Mouse (Mus musculus) retina, adult 2 months (tissue): ENCODE data around the gene Tmigd3.
"Not testable (repeated sequence)": the region's sequence is repeated elsewhere in the genome, so short reads cannot be mapped to it uniquely, and the experiment has no call there.

Source experiments
- DNase-seq: peaks from one replicate; pipeline ENCODE4 v3.0.0-alpha.2; 2012; ENCODE audit warnings: low read depth, low spot score

Tmigd3 gene

DNA sequence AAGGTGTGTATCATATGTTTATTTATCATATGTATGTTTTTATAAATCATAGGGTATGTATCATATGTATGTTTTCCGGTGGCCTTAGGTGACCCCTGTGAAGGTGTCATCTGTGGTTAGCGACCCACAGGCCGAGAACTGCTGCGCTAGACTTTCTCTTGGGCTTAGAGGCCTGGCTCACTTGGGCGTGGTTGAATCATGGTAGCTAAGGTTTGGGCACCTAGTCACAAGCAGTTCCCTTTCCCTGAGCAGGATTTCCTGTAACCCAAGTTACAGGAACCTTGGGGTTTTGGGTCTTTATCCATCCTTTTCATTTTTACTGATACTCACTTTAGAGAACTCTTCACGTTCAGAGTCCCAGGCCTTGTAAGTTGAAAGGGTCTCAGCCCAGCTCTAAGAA lies 29.6 kb downstream of the Tmigd3 start:
- no peak for DNase-seq

DNA sequence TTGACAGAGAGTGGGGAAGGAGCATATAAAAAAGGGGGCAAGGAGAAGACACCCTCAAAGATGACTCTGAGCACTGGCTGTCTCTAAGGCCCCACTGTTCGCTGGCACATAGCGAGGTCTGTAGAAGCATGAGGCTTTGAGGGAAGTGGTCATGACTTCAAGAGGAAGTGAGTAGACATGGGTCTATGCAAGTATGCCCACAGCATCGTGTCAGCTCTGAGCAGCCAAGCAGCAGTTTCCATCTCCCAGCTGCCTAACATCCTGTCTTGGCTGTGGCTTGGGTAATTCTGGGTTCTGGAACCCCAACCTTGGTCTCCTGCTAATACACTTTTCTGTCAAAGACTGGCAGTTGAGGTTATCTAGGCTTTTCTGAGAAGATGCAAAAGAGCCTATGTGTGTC lies 30.0 kb downstream of the Tmigd3 start:
- no peak for DNase-seq

DNA sequence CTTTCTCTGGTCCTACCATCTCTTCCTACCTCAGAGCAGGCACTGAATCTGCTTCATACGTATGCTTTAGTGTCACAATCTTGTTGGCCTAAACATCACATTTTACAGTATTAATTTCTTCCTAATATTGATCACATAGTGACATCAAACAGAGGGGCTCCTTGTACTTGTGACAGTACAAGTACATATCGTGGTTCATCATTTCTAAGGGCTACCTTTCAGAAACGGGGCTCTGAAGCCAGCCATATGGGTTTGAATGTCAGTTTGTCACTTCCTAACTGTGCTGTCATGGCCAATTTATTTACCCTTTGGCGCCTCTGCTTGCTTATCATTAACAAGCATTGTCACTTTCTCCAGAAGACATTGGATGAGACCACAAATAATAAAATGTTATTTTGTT lies 30.8 kb downstream of the Tmigd3 start:
- DNase-seq: no peak

DNA sequence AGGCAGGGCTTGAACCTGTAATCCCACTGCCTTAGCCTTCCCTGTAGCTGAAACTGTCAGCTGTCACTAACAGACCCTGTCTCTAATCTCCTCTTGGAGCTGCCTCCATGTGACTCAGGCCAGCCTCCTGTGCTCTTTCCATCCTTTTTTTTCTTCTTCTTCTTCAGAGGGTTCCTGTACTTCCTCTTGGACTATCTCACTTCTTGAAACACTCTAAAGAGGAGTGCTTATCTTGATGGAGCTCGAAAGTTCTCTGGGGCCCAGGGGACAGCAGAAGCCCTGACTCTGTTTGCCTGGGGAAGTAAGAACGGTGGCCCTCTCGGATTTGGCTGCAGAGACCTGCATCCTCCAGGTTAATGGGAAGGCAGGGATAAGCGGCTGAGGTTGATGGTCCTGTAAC lies 33.5 kb downstream of the Tmigd3 start:
- no peak for DNase-seq

DNA sequence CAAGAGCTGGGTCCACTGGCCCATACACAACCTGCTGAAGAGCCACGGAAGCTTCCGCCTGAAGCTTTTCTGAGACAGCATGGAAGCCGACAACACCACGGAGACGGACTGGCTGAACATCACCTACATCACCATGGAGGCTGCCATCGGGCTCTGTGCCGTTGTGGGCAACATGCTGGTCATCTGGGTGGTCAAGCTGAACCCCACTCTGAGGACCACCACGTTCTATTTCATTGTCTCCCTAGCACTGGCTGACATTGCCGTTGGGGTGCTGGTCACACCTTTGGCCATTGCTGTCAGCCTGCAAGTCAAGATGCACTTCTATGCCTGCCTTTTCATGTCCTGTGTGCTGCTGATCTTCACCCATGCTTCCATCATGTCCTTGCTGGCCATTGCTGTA lies 34.0 kb downstream of the Tmigd3 start:
- no peak for DNase-seq

DNA sequence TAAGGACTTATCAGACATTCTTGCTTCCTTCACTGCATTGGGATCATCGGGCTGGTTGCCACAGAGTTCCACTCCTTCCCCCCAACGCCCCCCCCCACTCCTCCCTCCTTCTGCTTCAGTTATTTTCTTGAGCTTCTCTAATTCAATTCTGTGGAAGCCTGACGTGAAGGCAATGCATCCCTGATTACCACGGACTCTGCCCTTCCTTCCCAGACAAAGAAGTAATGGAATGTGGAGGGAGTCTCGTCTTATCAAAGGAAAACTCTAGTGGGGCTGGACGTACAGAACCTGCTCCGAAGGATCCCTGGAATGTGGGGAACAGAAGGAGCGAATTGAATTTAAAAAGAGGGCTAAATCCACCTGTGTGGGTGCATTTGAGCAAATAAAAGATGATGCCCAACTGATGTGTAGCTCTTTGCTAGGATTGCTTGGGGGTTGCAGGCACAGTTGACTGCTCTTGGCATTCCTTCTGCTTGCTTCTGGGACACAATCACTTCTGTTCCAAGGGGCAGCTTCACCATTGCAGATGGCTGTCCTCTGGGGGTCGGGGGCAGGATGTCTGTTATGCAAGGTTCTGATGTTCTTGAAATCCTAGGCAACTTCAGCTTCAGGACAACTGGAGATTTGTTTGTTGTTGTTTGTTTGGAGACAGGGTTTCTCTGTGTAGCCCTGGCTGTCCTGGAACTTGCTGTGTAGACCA lies 37.4 kb downstream of the Tmigd3 start:
- no peak for DNase-seq

DNA sequence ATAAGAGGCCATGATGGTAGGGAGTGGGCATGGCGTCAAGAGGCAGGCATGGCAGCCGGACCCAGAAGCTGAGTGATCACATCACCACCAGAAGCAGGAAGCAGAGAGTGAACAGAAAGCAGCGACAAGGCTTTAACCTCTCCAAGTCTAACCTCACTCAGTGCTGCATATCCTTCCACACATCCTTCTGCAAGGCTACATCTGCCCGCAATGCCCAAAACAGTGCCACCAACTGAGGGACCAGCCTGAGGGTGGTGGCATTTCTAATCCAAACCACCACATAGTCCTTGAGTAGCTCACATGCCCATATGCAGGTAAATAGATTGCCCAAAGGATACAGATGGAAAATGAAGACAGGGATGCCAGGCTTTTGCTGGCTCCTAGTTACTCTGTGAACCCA lies 38.3 kb downstream of the Tmigd3 start:
- no peak for DNase-seq

DNA sequence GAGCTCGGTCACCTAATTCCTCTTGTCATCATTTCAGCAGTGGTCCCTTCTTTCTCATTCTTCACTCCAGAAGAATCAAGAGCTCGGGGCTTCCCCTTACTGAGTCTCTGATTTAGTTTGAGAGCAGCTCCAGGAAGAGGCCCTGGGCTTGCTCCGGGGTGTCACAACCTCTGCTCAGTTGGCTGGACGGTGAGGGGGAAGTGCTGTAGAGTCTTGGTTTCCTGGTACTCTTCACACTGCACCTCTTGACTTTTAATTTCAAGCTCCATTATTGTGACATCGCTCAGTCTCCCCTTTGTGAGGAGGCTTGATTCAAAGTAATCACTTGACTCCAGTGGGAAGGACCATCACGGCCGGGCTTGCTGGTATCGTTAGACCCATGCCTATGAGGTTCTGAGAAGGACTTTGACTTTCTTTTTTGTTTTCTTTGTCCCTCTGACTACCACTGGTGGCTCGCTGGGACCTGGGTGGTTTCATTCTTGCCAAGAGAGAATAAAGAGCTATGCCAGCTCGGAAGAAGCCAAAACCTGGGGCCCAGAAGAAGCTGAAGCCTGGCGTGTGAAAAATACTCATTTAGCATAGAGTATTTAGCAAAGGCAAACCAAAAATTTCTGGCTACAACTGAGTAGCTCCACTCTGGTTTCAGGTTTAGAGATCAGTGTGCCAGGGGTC lies 40.0 kb downstream of the Tmigd3 start:
- DNase-seq: no peak

DNA sequence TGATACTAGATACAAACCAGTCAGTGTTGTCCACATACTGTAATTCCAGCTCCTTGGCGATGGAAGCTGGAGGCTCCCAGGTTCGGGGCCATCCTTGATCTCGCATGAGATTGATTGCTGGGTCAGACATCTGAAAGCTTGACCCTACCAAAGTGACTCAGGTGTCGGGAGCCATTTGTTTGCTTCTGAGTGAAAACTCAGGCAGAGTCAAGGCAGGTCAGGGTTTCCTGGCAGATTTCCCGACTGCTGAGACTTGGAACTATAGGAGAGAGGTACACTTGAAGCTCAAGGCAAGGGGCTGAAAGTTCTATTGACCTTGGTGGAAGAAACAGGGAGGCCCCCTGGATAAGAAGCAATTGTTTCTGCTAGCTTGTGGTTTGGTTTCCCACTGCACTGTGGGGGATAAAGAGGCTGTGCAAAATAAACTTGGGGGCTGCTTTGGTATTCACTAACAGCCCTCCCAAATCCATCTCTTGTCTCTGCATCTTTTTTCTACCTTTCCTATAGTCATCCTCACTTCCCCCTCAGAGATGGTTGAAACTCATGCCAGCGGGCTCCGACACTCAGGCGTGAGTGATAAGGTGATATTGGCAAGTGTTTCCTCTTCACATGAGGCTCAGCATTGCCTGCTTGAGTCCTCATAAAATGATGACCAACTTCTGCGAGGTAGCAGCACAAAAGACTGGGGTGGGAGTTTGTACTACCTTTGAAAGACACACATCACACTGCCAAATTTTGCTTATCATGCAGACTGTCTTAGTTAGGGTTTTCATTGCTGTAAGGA lies 41.6 kb downstream of the Tmigd3 start:
- no peak for DNase-seq

DNA sequence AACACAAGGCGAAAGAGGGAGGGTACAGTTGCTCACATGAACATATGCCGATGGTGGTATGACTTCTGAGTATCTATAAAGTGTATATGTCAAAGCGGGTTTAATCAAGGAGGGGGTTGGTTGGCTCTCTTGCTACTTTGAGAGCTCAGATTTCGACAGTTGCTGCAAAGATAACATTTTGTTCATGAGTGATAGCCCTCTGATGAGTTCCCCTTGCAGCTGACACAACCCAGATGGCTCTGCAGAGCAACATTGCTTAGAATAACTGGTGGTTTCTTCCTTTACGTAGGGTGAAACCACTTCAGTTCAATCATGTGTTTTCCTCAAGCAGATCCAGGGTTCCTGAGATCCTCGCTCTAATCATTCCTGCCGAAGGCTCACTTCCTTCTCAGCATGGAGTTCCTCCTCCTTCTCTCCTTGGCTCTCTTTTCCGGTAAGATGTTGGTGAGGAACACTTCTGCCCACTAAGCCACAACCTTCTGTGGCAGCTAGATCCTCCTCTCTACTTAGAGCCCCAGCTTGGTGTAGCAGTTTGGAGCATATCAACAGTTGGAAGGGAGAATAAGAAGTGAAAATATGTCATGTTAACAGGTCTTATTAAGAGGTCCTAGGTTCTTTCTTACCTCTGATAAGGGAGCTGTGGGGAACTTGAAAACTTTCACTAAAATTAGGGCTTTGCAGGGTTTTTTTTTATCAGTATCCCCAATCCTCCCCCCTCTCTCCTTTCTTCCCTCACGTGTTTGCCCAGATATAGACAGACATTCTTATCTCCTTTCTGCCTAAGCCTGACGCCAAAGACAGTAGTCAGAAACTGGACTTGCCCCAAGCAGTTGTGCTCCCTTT lies 43.4 kb downstream of the Tmigd3 start:
- no peak for DNase-seq

DNA sequence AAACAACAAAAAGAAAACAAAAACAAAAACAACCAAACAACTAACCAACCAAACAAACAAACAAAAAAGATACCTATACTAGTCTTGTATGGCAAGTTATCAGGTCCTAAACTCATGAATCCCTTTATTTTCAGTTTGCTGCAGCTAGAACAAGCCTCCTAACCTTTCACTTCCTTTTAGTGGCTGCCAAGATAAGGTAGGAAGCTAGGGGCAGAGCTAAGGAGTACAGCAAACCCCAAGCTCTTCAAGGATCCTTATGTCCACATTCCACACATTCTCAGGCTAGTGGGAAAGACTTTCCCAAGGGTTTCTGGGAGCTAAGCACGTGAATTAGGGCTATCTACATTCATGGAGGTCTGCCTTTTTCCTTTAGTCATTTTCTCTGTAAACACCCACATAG lies 44.6 kb downstream of the Tmigd3 start:
- no peak for DNase-seq

DNA sequence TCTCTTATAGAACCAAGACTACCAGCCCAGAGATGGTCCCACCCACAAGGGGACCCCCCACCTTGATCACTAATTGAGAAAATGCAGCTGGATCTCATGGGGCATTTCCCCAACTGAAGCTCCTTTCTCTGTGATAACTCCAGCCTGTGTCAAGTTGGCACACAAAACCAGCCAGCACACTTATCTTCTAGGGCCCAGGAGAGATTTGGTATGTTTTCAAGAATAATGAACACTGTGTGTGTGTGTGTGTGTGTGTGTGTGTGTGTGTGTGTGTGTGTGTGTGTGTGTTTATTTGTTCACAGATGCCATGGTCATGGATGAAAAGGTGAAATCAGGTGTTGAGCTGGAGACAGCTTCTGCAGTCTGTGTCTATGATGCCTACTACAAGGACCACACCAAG lies 45.8 kb downstream of the Tmigd3 start:
- not testable (repeated sequence) for DNase-seq

DNA sequence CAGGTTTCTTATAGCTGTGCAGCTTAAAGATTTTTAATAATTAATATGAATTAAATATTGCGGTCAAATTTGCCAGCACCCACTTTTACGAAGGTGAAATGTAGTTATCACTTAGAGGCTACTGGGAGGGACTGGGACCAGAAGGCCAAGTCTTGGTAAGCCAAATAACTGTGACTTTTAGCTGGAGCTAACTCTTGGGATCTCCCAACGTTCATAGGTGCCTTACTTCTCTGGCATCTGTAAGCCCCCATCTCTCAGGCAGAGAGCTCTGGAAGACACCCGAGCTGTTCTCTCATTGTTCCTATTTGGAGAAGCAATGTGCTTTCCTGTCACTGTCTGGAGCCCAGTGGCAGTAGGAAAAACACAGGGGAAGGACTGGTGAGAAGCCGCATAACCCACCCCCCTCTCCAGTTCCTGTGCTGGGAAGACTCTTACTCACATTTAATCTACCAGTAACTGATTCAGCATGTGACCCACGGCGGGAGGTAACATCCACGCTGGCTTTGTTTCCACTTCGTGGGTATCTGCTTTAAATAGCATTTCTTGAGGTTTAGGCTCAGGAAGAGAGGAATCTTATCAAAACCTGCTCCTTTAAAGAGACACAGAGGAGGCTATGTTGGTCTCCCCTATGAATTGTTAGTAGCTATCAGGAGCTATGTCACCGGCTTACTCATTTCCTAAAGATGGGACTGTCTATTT lies 47.1 kb downstream of the Tmigd3 start:
- DNase-seq: no peak

DNA sequence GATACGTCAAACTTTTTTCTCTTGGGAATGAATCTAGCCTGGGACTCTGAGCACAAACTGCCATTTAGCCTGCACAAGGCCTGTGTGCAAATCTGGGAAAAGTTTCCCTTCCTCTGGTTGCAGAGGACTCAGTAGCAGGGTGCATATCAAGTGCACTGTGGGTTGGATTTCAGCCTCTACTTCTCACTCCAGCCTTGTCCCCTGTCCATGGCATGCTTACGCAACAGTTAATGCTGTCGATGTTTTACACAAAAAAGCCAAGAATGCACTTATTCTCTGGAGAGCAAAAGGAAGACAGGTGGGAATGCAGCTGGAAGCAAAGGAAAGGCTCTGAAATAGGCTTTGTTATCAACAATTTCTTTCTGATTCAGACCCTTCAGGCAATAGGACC lies 47.6 kb downstream of the Tmigd3 start:
- DNase-seq: no peak

DNA sequence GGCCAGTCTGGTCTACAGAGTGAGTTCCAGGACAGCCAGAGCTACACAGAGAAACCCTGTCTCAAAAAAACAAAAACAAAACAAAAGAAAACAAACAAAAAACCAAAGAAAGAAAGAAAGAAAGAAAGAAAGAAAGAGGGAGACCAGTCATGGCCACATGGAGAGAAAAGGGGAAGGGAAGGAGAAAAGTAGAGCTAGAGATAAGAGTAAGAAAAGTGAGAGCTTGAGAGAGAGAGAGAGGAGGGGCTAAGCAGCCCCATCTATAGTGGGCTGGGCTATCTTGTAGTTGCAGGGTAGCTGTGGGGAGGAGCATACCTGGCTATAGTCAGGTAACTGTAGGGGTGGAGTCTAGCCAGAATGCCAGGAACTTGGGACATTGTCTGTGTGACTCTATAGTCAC lies 50.0 kb downstream of the Tmigd3 start:
- not testable (repeated sequence) for DNase-seq

DNA sequence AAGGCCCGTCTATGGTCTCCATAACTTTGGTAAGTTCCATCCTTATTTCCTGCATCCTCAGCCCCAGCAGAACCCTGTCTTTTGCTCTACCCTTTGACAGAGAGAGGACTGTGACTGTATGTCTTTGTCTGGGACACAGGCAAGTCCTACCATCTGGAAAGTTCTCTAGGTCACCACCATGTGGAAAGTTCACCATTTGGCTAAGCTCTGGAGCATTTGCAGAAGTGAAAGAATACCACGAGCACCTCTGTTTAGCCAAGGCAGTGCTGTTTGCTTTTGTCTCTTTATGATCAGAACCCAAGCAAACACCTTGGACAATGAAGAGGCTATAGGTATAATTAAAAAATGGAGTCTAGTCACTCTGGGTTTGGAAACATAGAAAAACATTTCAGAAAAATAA lies 51.3 kb downstream of the Tmigd3 start:
- DNase-seq: no peak

DNA sequence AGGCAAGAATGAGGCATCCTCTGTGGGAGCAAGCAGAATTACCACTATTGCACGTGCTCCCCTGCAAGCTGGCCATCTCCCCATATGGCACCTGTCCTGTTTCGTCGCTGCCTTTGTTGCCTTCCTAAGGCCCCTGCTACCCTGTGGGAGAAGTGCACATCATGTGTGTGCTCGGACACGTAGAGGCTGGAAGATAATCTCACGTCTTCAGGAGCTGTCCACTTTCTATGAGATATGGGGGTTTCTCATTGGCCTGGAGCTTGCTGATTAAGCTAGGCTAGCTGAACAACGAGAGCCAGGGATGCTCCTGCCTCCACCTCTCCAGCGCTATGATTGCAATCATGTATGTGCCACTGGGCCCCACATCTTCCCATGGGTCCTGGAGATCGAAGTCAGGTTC lies 53.9 kb downstream of the Tmigd3 start:
- no peak for DNase-seq

DNA sequence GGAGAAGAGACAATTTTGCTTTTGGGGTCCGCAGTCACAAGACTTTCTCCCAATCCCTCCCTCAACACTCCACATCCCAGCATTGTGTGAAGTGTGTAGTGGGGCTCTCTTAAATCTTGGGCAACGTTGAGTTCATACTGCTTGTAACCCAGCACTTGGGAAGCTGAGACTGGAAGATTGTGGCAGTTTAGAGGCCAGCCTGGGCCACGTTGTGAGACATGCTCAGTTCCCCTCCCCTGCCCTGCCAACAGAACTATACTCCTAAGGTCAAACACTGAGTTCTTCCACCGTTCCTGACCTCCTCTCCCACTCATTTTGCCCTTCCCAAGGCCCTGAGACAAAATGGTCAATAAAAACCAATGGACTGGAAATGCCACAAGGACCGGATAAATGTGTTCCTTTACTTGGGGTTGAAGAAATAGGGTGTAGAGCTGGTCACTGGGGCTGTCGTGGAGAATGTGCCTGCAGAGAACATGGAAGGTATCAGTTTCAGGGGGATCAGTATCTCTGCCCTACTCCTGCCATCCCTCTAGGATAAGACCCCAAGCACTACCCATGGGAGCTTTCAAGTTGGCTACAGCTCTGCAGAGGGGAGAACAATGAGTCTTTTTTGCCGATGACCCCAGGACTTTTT lies 57.0 kb downstream of the Tmigd3 start:
- no peak for DNase-seq

DNA sequence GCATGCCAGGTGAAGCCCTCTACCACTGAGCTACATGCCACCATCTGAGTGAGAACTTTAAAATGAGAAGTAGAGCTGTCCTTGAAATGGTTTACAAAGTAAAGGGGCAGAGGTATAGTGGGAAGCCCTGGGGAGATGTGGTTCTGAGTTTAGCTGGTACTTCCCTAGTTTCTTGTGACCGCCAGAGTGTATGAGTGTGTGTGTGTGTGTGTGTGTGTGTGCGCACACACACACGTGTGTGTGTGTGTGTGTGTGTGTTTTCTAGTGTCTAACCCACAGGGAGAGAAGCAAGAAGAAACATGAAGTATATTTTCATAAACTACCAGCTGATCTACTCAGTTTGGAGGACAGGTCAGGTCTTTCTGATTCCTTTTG lies 57.5 kb downstream of the Tmigd3 start:
- DNase-seq: no peak

DNA sequence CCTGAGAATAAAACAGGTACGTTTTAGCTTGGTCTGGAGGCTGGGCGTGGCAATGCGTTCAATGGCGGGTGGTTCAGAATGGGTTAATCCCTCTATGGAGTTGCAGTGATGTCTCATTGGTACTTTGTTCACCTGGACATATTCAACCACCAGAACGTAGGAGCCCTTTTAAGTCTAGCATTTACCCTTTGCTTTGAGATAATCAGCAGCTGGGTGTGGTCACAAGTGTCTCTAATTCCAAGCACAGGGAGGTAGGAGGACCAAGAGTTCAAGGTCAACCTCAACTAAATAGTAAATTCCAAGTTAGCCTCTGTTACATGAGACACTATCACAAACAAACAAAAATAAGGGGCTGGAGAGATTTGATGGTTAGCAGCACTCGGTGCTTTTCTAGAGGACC lies 58.1 kb downstream of the Tmigd3 start:
- DNase-seq: no peak

DNA sequence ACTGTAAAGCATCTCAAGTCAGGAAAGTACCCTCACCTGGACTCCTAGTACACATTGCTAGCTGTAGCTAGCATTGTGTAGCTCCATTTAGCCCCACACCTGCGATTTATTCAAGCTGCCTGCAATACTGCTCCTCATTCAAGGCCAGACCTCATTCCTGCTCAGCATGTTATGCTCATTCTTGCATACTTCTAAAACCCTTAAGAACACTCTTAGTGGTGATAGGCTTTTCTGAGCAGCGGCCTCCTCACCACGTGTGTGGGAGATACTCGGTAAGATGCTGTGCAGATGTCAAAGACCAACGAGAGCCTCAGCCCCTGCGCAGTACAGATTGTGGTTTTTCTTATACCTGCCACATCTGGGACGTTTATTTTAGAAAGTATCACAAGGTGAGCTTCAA lies 59.1 kb downstream of the Tmigd3 start:
- no peak for DNase-seq
